Mouse (Mus musculus) gastrocnemius, postnatal 14 days (tissue): ENCODE data around the gene Rasip1. TPM values are rescaled to one million over a fixed set of nuclear protein-coding genes. Genes with fewer than 3 reads are reported as not detected.

Experiments used
- DNase-seq: peaks from one replicate; pipeline ENCODE4 v3.0.0; 2021; ENCODE audit warnings: mixed read lengths
- intact Hi-C: fragments of 180-260 bp; cut with DNase I; formaldehyde crosslinking; loops from one replicate; pipeline ENCODE4 v1.15.1; 2025; ENCODE audit warnings: low total_unique reads
- long read RNA-seq, 2 experiments: library from polyadenylated mRNA; stranded (forward); transcript quantifications; one replicate each; pipeline ENCODE4 v2.0.0; 2021
- total RNA-seq, 2 experiments: library from RNA; stranded (reverse); gene quantifications; 2 replicates each; pipeline ENCODE4 v1.2.3; 2021

Rasip1 gene
- 10 to 100 TPM; 14.1 to 16.1 TPM for total RNA-seq
- long read RNA-seq, experiment 1, transcript Rasip1-201 (12 exons, 3,202 nt): major isoform, 27 of 33 reads
- long read RNA-seq, experiment 1, partial matches to known transcripts: 6 of 33 reads
- long read RNA-seq, experiment 1, other reads (novel, unspliced or antisense): 0 of 33 reads
- long read RNA-seq, experiment 2, transcript Rasip1-201 (12 exons, 3,202 nt): major isoform, 26 of 37 reads
- long read RNA-seq, experiment 2, partial matches to known transcripts: 10 of 37 reads
- long read RNA-seq, experiment 2, other reads (novel, unspliced or antisense): 1 of 37 reads

DNA sequence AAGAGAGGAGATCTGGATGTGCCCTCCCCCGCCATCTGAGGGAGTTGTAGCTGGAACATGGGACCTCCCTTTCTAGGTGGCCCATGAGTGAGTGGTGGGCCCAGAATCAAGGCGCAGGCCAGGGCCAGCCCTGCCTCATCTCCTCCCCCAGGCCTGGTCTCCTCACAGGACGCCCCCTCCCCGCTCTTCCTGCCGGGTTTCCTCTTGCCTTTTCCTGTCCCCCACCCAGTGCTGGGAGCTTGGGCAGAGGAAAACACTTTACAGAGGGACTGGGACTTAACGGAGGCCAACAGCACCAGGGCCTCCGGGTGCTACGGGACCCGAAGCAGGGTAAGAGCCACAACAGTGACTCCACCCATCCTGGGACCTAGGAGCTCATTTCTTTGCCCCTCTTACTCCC is at the start of gene Rasip1:
TSS of gene Rasip1 (plus strand) at position 228 of the 400 bp plus-strand sequence.
- DNase-seq: no peak

DNA sequence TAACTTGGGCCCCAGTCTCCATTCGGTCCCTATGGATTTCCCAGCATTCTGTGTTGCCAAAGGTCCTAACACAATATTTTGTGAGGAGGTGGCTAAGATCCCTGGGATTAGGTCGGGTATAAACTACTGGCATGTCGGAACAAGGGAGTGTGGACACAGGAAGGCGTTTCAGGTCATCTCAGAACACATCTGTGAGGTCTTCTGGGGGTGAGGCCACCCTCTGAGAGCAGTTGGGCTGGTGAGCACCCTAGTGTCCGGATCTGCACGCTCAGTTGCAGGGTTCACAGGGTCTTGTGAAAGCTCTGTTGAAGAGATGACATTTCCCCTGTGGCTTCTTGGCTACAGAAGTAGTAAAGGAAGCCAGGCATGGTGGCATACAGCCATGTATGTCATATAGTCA is 41.4 kb upstream of the Rasip1 start:
- intact Hi-C loops: loop anchor here (5.0 kb wide), 1 partner anchor 34 kb away; the partner anchor contains the start of gene Hsd17b14
- DNase-seq: no peak

More for the DNA sequence above, at the start of gene Rasip1:
- intact Hi-C loops: no loop called here

DNA sequence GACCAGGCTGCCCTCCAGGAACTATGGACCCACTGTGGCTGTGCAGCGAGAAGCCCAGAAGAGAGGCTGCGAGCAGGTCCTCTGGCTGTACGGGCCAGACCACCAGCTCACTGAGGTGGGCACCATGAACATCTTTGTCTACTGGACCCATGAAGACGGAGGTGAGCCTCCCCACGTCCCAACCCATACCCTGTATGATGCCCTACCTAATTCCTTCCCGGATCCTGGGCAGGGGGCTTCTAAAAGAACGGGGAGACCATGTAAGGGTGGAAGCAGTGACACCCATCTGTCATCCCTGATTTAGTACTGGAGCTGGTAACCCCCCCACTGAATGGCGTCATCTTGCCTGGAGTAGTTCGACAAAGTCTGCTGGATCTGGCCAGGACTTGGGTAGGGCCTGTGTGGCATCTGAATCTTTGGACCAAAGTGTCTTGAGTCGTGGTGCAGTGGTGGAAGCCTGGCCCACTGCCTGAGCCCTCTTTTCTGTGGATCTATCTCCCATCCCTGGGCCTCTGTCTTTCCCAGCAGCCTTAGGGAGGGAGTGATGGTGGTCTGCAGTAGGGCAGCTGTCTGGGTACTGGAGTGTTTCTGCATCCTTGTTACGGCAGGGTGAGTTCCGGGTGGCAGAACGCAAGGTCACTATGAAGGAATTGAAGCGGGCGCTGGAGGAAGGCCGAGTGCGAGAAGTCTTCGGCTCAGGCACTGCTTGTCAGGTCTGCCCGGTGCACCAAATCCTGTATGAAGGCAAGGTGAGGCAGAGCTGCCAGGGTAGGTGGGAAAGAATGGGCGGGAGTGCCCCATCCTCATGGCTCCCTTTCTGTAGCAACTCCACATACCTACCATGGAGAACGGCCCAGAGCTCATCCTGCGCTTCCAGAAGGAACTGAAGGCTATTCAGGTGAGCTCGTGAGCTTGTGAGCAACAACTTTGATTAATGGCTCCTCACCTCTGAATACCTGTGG is 39.4 kb upstream of the Rasip1 start:
- intact Hi-C loops: loop anchor here (5.0 kb wide), 1 partner anchor 36 kb away; the partner anchor contains the start of gene Hsd17b14
- DNase-seq: no peak

DNA sequence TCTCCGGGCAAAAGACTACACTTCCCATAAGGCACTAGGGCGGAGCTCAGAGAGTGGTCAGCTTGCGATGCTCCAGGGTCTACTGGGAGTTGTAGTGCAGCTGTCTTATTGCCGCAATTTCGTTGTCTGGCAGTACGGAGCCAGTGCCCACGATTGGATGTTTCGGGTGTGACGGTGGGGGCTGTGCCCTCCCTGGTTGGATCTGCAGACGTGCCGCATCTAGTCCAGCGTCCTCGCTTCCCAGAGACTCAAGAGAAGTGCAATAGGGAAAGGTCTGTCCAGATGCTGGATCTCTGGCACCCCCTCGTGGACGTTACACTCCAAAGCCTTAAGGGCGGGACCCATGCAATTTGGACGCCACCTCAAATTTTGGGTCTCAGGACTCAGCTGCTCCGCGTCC is 38.1 kb upstream of the Rasip1 start:
- intact Hi-C loops: loop anchor here (5.0 kb wide), 1 partner anchor 37 kb away; the partner anchor contains the start of gene Hsd17b14
- peak; percentile 94 for DNase-seq

DNA sequence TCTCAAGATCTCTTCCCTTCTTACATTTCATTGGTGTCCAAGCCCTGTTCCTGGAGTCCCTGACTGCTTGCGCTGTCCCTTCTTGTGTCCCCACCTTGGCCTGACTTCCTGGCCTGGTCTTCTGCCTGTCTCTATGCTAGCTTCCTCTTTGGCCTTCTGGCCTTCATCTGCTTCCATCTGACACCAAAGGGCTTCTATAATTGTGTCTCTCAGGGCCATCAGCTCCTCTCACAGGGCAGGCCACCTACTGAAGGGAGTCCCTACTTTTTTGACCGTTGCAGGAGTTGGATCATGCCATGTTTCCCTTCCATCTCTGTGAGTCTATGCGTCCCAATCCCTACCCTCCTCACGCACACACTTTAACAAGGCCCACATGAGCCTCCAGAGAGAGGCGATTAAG is 37.4 kb upstream of the Rasip1 start:
- DNase-seq: no peak
- intact Hi-C loops: loop anchor here (5.0 kb wide), 1 partner anchor 38 kb away; the partner anchor contains the start of gene Hsd17b14

GRCm38 (mm10) chr7:45590874-45591273 is 36.4 kb upstream of the Rasip1 start:
- no peak for DNase-seq
- intact Hi-C loops: no loop called here

DNA sequence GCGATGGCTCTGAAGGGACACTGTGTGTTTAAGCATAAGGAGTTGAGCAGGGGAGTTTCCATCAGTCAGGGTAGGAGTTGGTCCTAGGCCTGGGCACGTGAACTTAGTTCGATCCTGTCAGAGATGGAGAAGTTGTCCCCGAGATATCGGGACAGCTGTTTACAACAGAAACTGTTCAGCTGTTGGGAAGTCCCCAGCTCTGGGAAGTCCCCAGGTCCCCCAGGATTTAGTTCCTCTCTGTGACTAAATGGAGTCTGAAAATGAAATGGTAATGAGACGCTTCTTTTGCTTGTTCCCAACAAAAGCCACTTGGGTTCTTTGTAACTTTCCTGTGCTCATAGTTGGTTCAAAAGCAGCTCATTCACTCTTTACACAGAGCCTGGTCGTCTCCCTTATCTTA is 35.4 kb upstream of the Rasip1 start:
- intact Hi-C loops: no loop called here
- DNase-seq: no peak

- DNase-seq: peak; percentile 73
- intact Hi-C loops: no loop called here
Measured at GRCm38 (mm10) chr7:45593118-45593815, 34.0 kb upstream of the Rasip1 start.

DNA sequence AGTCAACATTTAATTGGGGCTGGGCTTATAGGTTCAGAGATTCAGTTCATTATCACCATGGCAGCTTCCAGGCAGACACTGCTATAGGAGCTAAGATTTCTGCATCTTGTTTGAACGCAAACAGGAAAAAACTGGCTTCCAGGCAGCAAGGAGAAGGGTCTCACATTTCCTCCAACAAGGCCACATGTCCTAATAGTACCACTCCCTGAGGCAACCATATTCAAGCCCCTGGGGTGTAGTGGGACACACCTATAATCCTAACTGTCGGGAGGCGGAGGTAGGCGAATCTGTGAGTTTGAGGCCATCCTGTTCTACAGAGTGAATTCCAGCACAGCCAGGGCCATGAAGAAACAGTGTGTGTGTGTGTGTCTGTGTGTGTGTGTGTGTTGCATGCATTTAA is 32.1 kb upstream of the Rasip1 start:
- intact Hi-C loops: no loop called here
- no peak for DNase-seq

GRCm38 (mm10) chr7:45596107-45596506 is 31.2 kb upstream of the Rasip1 start:
- intact Hi-C loops: no loop called here
- DNase-seq: no peak

DNA sequence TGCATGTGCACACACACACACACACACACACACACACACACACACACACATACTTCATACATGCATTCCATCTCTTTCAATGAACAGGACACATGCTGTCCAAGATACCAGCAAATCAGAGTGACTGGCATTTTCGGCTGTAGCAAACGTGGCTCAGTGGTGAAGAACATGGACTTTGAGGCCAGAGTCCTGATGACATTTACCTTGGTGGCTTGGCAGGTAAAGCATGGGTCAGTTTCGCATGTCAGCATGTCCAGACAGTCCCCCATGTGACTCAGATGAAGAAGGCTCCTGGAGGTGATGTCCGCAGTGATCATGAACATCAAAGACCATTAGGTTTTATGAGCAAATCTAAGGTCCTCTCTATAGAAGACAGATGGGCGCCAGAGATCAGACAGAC is 30.3 kb upstream of the Rasip1 start:
- intact Hi-C loops: no loop called here
- DNase-seq: no peak

- no peak for DNase-seq
- intact Hi-C loops: no loop called here
Measured at GRCm38 (mm10) chr7:45597527-45597926, 29.8 kb upstream of the Rasip1 start.

- intact Hi-C loops: no loop called here
- DNase-seq: no peak
Measured at GRCm38 (mm10) chr7:45598960-45599879, 28.1 kb upstream of the Rasip1 start.

GRCm38 (mm10) chr7:45605704-45606289 is 21.5 kb upstream of the Rasip1 start:
- intact Hi-C loops: no loop called here
- DNase-seq: no peak

GRCm38 (mm10) chr7:45609511-45609910 is 17.8 kb upstream of the Rasip1 start:
- no peak for DNase-seq
- intact Hi-C loops: no loop called here

GRCm38 (mm10) chr7:45616277-45616676 is 11.0 kb upstream of the Rasip1 start:
- peak; percentile 62 for DNase-seq
- intact Hi-C loops: no loop called here

- intact Hi-C loops: no loop called here
- DNase-seq: no peak
Measured at GRCm38 (mm10) chr7:45617042-45617695, 10.1 kb upstream of the Rasip1 start, which contains the start of gene Fut1. Gene Fut1, plus strand, starts transcription at chr7:45617289.

DNA sequence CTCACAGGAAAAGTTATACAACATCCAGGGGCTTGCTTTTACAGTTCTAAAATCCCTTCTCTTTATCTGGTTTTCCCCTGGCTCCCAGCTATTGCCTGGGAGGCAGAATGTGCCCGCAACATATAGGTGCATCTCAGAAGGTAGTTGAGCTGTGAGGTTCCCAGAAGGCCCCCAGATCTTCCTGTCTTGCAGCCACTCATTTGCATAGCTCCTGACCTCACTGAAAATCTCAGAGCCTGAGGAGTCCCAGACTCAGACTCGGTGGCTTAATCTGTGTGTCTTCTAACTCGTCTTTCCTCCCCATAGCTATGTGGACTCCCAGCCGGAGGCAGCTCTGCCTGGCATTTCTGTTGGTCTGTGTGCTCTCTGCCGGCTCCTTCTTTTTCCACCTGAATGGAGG is 9.0 kb upstream of the Rasip1 start:
- intact Hi-C loops: no loop called here
- DNase-seq: no peak
